Mouse (Mus musculus) ES-Bruce4 (cell line): ENCODE measurements at regions not wholly inside any gene's neighbourhood (a gene's known extent, or its start where the extent isn't known, plus 50 kb on each side); places are given as distances from the start of the nearest gene placed in this dataset.

Source experiments
- H3K27ac ChIP-seq: 2 replicates; pipeline ENCODE4 v1.5.1; 2012; ENCODE audit warnings: low read length, inconsistent platforms; ENCODE audit not compliant: insufficient read depth
- H3K27me3 ChIP-seq: 2 replicates; pipeline ENCODE4 v1.6.1; 2012; ENCODE audit warnings: mild to moderate bottlenecking, low read length, inconsistent platforms; ENCODE audit not compliant: control insufficient read depth, poor library complexity, insufficient read depth, severe bottlenecking
- H3K36me3 ChIP-seq: 2 replicates; pipeline ENCODE4 v1.6.1; 2012; ENCODE audit warnings: inconsistent platforms, mild to moderate bottlenecking, low read length, moderate library complexity; ENCODE audit not compliant: control insufficient read depth, poor library complexity, insufficient read depth, severe bottlenecking
- H3K4me1 ChIP-seq: one replicate; pipeline ENCODE4 v1.8.1; 2011; ENCODE audit warnings: low read length; ENCODE audit not compliant: control insufficient read depth, insufficient read depth
- H3K4me3 ChIP-seq: 2 replicates; pipeline ENCODE4 v1.5.1; 2011; ENCODE audit warnings: low read depth, mild to moderate bottlenecking, low read length
- H3K9ac ChIP-seq: 2 replicates; pipeline ENCODE4 v1.6.1; 2012; ENCODE audit warnings: low read depth, mild to moderate bottlenecking, inconsistent platforms; ENCODE audit not compliant: poor library complexity, severe bottlenecking
- H3K9me3 ChIP-seq: replicated peaks from 2 replicates; pipeline ENCODE4 v1.6.1; 2012; ENCODE audit warnings: mild to moderate bottlenecking, low read length, inconsistent platforms; ENCODE audit not compliant: control insufficient read depth, poor library complexity, insufficient read depth, severe bottlenecking
- CTCF ChIP-seq: IDR thresholded peaks from one replicate; pipeline ENCODE4 v1.8.1; 2011; ENCODE audit warnings: low read depth, low read length
- EP300 ChIP-seq: IDR thresholded peaks from 2 replicates; pipeline ENCODE4 v1.6.1; 2011; ENCODE audit warnings: low read depth, low read length; ENCODE audit not compliant: insufficient read depth
- POLR2A ChIP-seq: IDR thresholded peaks from one replicate; pipeline ENCODE4 v1.8.1; 2011; ENCODE audit warnings: low read length; ENCODE audit not compliant: insufficient read depth

DNA sequence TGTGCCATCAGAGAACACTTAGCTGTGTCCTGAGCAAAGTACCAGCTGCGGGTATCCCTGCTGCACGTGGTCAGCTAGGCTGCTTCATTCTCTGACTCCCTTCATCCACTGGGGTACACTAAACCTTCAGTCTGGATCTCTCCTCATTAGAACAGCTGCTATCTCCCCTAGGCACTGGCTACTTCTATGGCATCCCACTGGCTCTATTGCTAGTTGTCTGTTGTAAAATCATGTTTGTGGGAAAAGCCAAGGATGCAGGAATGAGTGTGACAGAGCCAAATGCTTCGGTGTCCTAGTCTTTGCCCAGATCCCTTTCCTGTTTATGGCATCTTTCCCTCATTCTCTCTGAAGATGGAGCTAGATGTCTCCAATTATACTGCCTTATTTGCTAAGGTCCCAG is 440.9 kb downstream of the Nbas start:
- no peak overlapping the region for H3K27ac ChIP-seq
- H3K27me3 ChIP-seq, result no peaks in the 10 kb centered on the region
- H3K9me3 ChIP-seq, result no peaks in the 10 kb centered on the region
- H3K4me1 ChIP-seq, result no peaks in the 10 kb centered on the region
- H3K4me3 ChIP-seq, result no peak overlapping the region
- no peaks in the 10 kb centered on the region for H3K36me3 ChIP-seq
- no peak overlapping the region for H3K9ac ChIP-seq
- TF ChIP-seq POLR2A (no peak), CTCF (no peak), EP300 (no peak)

DNA sequence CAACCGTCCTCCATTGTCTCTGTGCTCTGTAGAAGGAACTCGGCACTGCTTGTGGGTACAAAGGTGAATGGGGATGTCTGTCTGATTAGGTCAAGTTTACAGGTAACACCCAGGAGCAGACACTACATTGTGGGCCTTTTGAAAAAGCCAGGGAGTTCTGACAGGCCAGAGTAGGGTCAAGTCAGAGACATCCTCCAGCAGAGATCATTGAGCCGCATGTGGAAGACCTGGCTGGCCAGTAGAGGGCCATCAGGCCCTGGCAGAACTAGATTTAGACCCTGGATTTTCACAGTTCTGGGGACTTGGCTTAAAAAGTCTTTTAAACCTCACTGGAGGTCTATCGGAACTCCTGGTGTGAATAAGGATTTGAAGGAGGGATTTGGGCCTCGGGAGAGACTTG is 438.8 kb downstream of the Nbas start:
- Histone ChIP-seq H3K9me3 (no peaks in the 10 kb centered on the region), H3K4me3 (no peak overlapping the region), H3K36me3 (no peaks in the 10 kb centered on the region), H3K27me3 (no peaks in the 10 kb centered on the region), H3K9ac (no peak overlapping the region), H3K27ac (no peak overlapping the region), H3K4me1 (no peaks in the 10 kb centered on the region)
- TF ChIP-seq CTCF (no peak), POLR2A (no peak), EP300 (no peak)

DNA sequence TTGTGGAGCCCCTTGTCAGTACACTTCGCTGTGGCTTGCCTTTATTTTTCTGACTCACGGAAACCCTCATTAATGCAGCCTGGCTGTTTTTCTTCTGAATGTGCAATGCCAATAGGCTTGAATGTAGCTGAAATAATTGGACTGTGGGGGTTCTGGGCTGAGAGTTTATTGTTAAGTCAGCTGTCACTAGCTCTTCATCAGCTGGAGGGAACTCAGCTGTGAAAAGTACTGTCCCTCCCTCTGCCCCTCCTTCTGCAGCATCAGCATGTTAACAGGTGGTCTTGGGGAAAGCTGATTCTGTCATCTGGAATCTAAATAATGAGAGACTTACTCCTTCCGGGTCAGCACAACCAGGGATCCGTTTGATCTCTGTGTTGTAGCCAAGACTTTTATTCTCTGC is 437.6 kb downstream of the Nbas start:
- Histone ChIP-seq H3K27ac (no peak overlapping the region), H3K4me3 (no peak overlapping the region), H3K9ac (no peak overlapping the region), H3K9me3 (no peaks in the 10 kb centered on the region), H3K27me3 (no peaks in the 10 kb centered on the region), H3K4me1 (no peaks in the 10 kb centered on the region), H3K36me3 (no peaks in the 10 kb centered on the region)
- TF ChIP-seq POLR2A, result no peak
- TF ChIP-seq EP300, result no peak
- no peak for TF ChIP-seq CTCF

GRCm38 (mm10) chr12:13703604-13704003 is 434.7 kb downstream of the Nbas start:
- H3K36me3 ChIP-seq, result no peaks in the 10 kb centered on the region
- no peak overlapping the region for H3K4me3 ChIP-seq
- no peaks in the 10 kb centered on the region for H3K4me1 ChIP-seq
- no peak overlapping the region for H3K27ac ChIP-seq
- no peak overlapping the region for H3K9ac ChIP-seq
- TF ChIP-seq EP300 (no peak), CTCF (no peak), POLR2A (no peak)
- H3K9me3 ChIP-seq, result no peaks in the 10 kb centered on the region
- no peaks in the 10 kb centered on the region for H3K27me3 ChIP-seq

GRCm38 (mm10) chr12:13699858-13700257 is 430.9 kb downstream of the Nbas start:
- H3K9me3 ChIP-seq, result no peaks in the 10 kb centered on the region
- no peak overlapping the region for H3K9ac ChIP-seq
- no peaks in the 10 kb centered on the region for H3K36me3 ChIP-seq
- no peaks in the 10 kb centered on the region for H3K4me1 ChIP-seq
- TF ChIP-seq EP300, result no peak
- TF ChIP-seq CTCF, result no peak
- no peak for TF ChIP-seq POLR2A
- H3K27ac ChIP-seq, result no peak overlapping the region
- H3K4me3 ChIP-seq, result no peak overlapping the region
- H3K27me3 ChIP-seq, result no peaks in the 10 kb centered on the region

DNA sequence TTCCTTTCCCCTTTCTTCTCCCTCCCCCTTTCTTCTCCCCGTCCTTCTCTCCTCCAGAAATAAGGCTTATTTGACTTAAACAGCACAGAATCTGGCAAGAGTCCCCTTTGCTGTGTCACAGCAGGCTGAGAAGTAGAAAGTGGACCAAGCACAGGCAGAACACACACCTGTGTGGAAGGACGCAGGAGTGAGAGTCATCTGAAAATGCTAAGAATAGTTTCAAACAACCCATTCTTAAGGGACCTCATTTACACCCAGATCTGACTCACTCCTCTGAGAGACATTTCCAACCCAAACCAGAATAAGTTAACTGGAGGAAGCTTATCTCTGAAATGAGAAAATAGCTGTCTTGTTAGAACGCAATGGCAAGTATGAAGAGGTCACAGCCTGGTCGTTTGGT is 429.9 kb downstream of the Nbas start:
- Histone ChIP-seq H3K9me3 (no peaks in the 10 kb centered on the region), H3K36me3 (no peaks in the 10 kb centered on the region), H3K4me1 (no peaks in the 10 kb centered on the region), H3K9ac (no peak overlapping the region), H3K27ac (no peak overlapping the region), H3K27me3 (no peaks in the 10 kb centered on the region), H3K4me3 (no peak overlapping the region)
- TF ChIP-seq CTCF (no peak), POLR2A (no peak)
